Mouse (Mus musculus) subcutaneous adipose tissue, adult 2 months (tissue): ENCODE data around the gene Clec1b. TPM values are rescaled to one million over a fixed set of nuclear protein-coding genes. Genes with fewer than 3 reads are reported as not detected.

Experiments
- polyA plus RNA-seq: library from polyadenylated mRNA; depleted of rRNA; stranded (reverse); fragments of >200 nt; gene quantifications from 2 replicates; pipeline ENCODE4 v1.2.3, GENCODE M21; 2012; ENCODE audit warnings: low replicate concordance; rRNA removed

Clec1b gene
- 0.17 and 0.42 TPM in 2 replicates for polyA plus RNA-seq

GRCm38 (mm10) chr6:129396997-129397396, at the start of gene Clec1b:
Gene Clec1b, plus strand, starts transcription at chr6:129397297.

GRCm38 (mm10) chr6:129385774-129386173, 11.3 kb upstream of the Clec1b start, which contains the start of gene Clec12b:
Gene Clec12b, minus strand, starts transcription at chr6:129385874.

GRCm38 (mm10) chr6:129408562-129408961, 11.5 kb downstream of the Clec1b start, which contains the start of gene Clec9a:
Gene Clec9a, plus strand, starts transcription at chr6:129408862.

GRCm38 (mm10) chr6:129451411-129452039, 54.4 kb downstream of the Clec1b start, which contains the start of gene Clec1a:
Gene Clec1a, minus strand, starts transcription at chr6:129452000.

Other genes starting within 250 kb of the Clec1b start
- gene Clec2d, start 216.7 kb upstream of the Clec1b start, polyA plus RNA-seq, result 75.5 and 125 TPM in 2 replicates
- gene Cd69, start 121.9 kb upstream of the Clec1b start, polyA plus RNA-seq, result 0.19 and 0.53 TPM in 2 replicates
- gene 4922502D21Rik, start 65.5 kb upstream of the Clec1b start, polyA plus RNA-seq, result not detected in 2 replicates
- gene Clec12a, start 54.6 kb upstream of the Clec1b start, polyA plus RNA-seq, result 2.4 and 6.7 TPM in 2 replicates
- 0.14 TPM in 1 of 2 replicates, not detected in the other for gene Clec12b, start 11.4 kb upstream of the Clec1b start, polyA plus RNA-seq
- 1.2 and 3.6 TPM in 2 replicates for gene Clec9a, start 11.6 kb downstream of the Clec1b start, polyA plus RNA-seq
- 2.2 and 4.0 TPM in 2 replicates for gene Clec1a, start 54.7 kb downstream of the Clec1b start, polyA plus RNA-seq
- gene Olr1, start 109.9 kb downstream of the Clec1b start, polyA plus RNA-seq, result 0.13 and 0.29 TPM in 2 replicates
- not detected in 2 replicates for gene Tmem52b, start 115.3 kb downstream of the Clec1b start, polyA plus RNA-seq
- 110 and 137 TPM in 2 replicates for gene Gabarapl1, start 135.9 kb downstream of the Clec1b start, polyA plus RNA-seq
- 0.32 and 1.4 TPM in 2 replicates for gene Klre1, start 180.6 kb downstream of the Clec1b start, polyA plus RNA-seq
- 0.34 and 1.9 TPM in 2 replicates for gene Klrd1, start 194.5 kb downstream of the Clec1b start, polyA plus RNA-seq
- 0.82 and 1.6 TPM in 2 replicates for gene Klrk1, start 226.6 kb downstream of the Clec1b start, polyA plus RNA-seq
- gene Klrc3, start 246.0 kb downstream of the Clec1b start, polyA plus RNA-seq, result 0.26 and 2.8 TPM in 2 replicates